Mouse (Mus musculus): ENCODE measurements around the gene Pde6d. TPM values are rescaled to one million over a fixed set of nuclear protein-coding genes. Genes with fewer than 3 reads are reported as not detected.

Pde6d gene
- 33.6 and 38.8 TPM in 2 replicates for total RNA-seq (2015)
- total RNA-seq (2017) = 14.3 and 17.2 TPM in 2 replicates

DNA sequence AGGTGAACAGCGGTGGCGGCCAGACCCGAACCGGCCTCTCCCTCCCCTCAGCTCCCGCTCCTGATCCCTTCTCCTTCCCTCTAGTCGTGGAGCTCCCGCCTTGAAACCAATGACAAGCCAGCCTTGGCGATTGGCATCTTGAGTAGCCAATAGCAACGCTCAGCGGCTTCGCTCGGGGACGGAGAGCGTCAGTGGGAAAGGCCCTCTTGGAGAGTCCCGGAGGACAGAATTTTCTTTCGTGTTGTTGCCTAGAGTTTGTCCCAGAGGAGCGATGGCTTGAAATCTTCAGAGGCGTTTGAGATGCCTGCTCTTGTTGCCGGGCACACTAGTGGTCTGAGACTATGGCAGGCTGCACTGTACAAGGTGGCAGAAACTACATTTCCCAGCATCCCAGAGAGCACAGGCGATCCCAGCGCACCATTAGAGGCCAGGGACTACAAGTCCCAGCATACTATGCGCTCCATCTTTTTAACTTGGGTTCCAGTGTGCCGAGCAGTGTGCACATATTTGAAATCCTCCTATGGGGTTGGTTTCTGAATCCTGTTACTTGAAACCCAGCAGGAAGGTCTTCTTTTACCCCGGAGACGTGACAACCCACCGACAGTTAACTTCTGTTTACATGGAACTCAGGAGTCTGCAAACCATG is at the start of gene Pde6d, which contains the start of gene Cops7b:
Gene Pde6d, minus strand, starts transcription at position 179 of the 646 bp plus-strand sequence.
Gene Cops7b, plus strand, starts transcription at position 454 of the 646 bp plus-strand sequence.
- peak; percentile 89 for ATAC-seq (ENCODE audit: poor library complexity, severe bottlenecking)

DNA sequence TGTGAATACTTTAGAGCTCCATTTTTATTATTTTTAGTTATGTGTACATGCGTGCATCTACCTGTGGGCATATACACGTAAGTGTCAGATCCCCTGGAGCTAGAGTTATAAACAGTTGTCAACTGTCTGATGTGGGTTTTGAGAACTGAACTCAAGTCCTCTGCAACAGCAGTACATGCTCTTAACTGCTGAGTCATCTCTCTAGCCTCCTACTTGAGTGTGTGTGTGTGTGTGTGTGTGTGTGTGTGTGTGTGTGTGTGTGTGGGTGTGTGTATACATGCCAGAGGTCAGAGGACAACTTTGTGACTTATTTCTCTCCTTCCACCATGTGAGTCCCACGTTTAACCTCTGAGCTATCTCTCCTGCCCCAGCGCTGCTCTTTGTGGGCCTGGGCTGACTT is 48.1 kb upstream of the Pde6d start:
- ATAC-seq (ENCODE audit: poor library complexity, severe bottlenecking) = no peak

DNA sequence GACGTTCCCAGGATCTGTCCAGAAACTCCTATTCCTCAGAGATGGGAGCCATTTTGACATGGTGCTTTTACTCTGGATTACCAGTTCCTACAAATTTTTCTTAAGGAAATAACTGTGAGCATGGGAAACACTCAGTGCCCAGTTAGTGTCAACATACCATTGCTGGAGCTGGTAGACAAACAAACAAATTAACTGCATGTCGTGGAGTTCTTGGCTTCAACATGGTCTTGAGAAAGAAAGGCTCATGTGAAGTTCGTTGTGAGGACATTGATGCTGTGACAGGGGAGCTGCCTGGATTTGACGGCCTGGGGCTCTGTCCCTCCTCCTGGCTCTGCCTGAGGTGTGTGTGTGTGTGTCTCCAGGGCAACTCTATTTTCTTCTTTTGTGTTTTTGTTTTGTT is 47.5 kb upstream of the Pde6d start:
- ATAC-seq (ENCODE audit: poor library complexity, severe bottlenecking) = no peak

DNA sequence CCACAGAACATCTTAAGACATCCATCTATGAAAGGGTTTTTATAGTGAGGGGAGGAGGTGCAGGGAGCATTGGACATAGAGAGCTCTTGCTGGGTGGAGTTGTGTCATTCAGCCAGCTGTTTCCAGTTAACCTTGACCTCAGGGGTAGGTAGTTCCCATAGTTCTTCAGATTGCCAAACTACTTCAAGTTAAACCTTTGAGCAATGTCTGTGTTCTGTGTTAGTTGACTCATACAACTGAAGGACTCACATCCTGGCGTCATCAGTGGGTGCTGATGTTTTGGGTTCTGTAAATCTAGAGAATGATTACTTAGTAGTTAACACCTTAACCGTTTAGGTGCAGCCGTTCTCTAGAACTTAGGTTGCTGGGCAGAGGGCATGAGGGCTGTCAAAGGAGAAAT is 45.8 kb upstream of the Pde6d start:
- ATAC-seq (ENCODE audit: poor library complexity, severe bottlenecking) = no peak

DNA sequence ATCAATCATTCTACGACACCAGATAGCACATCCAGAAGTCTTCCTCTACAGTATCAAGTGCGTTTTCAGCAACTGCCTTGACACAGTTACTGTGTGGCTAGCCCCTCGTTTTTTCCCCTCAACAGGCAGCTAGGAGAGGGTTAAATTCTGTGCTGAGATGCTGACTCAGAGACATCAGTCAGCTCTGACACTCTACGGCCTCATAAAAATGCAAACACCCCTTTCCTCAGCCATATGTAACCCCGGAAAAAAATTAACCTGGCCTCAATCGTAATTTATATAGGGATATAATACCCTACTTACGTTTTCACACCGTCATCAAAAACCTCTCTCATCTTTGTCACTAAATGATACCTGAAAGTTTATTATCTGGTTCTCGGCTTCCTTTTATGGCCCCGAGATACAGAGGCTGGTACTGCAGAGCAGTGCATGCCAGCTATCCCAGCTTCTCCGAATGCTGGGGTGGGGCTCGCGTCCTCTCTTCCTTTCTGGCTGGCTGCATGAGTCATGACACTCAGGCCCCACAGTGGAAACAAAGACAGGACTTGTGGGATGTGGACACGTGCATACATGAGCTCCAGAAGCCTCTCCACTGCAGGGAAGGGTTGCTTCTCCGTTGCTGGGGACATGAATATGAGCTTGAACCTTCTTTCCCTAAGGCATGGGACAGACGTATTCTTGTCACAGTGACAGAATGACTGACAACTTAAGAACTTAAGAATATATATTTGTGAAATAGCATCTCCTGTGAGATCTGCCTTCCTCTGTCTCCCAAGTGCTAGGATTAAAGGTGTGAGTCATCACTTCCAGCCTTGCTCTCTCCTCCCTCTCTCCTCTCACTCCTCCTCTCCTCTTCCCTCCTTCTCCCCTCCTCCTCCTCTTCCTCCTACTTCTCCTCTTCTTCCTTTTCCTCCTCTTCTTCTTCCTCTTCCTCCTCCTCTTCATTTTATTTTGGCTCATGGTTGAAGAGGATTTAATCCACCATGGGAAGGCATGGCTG is 40.9 kb upstream of the Pde6d start:
- no peak for ATAC-seq (ENCODE audit: poor library complexity, severe bottlenecking)

DNA sequence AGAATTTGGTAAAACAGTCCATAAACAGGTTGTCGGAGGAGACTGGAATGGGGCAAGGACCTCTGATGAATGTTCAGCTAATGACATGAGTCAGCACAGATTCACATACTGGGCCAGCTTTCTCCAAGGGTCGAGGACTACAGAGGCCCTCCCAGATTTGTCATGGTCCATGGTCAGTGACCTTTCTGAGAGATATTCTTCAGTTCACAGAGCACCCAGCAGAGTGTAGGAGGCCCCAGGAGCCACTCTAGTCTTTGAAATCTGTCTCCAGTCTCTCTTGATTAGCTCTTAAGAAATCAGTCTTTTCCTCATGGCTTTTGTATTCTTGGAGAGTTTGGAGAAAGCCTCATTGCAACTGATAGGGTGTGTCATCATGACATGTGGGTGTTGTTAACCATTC is 39.9 kb upstream of the Pde6d start:
- ATAC-seq (ENCODE audit: poor library complexity, severe bottlenecking) = no peak

DNA sequence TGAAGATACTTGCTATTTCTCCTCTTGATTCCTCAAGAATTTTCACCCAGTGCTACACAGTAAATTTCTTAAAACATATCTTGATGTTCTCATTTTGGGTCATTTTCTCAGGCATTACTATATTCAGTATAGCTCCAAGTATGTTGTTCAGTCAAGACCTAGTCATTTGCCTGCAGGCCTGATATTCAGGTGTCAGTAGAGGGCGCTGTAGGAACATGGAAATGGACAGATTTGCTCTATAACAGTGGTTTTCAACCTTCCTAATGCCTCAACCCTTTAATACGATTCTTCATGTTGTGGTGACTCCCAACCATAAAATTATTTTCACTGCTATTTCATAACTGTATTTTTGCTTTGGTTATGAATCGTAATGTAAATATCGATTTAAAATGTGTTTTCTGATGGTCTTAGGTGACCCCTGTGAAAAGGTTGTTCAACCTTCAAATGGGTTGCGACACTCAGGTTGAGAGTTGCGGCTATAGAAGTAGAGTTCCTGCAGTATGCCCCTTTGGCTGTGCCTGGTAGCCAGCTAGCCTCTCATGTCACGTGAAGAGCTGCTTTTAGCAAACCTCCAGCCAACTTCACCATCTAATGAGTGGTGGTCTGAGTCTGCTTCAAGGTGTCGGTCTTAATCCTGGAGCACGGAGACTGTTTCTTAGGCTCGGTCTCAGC is 36.2 kb upstream of the Pde6d start:
- no peak; the same call in 1 of the 2 replicates for ATAC-seq (ENCODE audit: poor library complexity, severe bottlenecking)

DNA sequence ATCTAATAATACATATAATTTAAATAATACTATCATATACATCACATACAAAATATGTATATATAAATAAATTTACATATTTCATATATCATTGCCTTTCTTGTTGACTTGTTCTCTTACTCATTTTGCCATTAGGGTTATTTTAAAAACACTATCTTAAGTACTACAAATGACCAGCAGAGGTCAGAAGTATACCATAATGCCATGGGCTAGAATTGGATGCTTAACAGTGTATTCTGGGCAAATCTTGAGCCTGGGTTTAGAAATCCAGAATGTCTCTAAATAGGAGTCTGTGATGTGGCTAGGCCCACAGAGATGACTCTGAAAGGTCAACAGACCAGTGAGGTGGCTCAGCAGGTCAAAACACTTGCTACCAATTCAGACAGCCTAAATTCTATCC is 31.8 kb upstream of the Pde6d start:
- no peak for ATAC-seq (ENCODE audit: poor library complexity, severe bottlenecking)

DNA sequence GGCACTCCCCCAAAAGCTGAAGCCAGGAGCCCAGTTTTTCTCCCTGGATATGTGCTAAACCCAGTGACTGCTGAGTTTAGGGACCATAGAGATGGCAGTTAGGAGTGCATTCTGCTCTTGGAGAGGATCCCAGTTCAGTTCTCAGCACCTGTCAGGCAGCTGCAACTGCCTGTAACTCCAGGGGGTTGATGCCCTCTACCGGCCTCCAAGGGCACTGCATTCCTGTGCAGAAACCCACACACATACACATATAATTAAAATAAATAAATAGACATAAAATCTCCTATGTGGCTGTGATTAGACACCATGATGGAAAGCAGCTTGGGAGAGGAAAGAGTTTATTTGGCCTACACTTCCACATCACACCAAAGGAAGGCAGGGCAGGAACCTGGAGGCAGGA is 29.7 kb upstream of the Pde6d start:
- ATAC-seq (ENCODE audit: poor library complexity, severe bottlenecking) = no peak

DNA sequence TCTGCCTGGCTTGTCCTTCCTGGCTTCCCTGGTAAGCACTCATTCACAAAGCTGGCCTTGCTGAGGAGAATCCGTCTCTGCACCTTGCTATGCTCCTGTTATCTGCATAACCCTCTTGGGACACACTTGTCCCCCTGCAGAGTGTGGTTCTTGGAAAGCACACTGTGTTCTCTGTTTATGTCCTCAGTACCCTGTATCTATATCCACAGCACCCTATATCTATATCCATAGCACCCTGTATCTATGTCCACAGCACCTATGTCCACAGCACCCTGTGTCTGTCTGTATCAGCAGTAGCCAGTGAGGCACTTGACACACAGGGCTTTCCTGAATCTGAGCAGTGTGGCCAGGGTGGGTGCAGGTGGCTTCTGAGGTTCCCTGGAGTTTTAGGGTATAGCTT is 28.5 kb upstream of the Pde6d start:
- no peak for ATAC-seq (ENCODE audit: poor library complexity, severe bottlenecking)

DNA sequence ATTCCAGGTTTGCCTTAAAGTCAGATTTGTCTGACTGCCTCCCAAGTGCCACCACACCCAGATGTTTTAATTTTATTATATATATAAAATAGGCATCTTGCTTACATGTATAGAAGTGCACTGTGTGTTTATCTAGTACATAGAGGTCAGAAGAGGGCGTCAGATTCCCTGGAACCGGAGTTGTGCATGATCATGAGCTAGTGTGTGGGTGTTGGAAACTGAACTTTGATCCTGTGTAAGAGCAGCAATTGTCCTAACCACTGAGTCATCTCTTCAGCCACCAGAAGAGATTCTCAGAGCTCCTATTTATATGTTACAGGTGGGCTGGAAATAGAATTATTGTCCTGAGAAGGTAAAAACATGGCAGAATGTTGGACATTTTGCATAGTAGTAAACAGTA is 17.7 kb upstream of the Pde6d start:
- ATAC-seq (ENCODE audit: poor library complexity, severe bottlenecking) = no peak

DNA sequence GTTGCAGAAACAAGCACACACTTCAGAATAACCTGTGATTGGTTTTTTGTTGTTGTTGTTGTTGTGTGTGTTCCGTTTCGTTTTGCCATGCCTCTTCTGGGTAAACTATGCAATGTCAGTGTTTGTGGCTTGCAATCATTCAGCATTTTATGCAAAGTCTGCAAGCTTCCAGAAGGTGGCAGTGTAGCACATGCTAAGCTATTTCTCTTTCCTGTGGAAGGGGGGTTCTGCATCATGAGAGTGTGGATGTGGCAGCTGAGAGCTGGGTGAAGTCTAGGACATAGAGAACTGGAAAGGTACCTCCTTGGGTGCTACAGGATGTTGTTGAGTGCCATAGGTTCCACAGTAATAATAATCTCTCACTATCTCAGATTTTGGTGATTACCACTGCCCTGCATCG is 16.1 kb upstream of the Pde6d start:
- ATAC-seq (ENCODE audit: poor library complexity, severe bottlenecking) = no peak

DNA sequence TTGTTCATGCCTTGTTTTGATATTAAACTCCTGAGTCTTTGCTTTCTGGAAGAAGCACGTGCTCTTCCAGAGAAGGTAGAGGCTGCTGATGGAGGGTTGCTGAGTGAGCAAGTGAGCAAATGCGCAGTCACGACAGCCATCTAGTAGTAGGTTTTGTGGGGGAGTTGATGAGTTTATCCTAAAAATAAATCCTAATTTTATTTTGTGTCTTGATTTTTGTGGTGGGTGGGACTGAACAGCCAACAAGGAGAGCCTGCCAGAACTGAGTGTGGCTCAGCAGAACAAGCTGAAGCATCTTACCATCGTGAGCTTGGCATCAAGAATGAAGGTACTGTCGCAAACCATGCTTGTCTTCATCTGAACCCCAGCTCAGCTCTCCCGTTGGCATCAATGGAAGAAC is 14.1 kb upstream of the Pde6d start:
- no peak for ATAC-seq (ENCODE audit: poor library complexity, severe bottlenecking)

DNA sequence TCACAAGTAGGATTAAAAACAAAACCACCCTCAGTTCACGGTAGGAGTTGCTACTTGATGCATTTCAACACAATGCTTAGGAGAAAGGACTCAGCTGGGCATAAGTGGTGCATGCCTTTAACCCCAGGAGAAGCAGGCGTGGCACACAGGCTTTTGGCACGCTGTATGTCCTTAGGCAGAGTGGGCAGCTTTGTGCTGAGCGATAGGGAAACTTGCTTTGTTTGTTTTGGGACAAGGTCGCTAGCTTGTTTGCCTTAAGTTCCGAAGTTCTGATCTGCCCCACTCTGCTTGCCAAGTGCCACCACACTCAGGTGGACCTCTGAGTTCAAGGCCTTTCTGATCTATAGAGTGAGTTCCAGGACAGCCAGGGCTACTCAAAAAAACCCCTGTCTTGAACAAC is 12.9 kb upstream of the Pde6d start:
- no peak for ATAC-seq (ENCODE audit: poor library complexity, severe bottlenecking)

DNA sequence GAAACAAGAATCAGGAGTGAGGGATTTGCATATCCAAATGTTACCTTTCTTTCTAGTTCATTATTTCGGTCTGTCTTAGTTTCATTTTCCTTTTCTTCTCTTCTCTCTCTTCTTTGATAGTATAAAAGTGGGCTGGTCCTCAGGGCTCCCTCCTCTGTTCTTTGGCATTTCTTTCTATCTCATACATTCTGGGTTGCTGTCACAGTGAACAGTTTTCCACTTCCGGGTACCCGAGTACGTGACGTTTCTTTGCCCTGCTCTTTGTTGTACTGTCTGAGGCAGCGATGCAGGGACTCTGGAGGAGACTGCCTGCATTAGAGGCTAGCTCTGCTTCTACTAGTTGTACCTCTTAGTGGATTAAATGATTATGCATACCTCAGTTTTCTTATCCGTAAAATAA is 12.1 kb upstream of the Pde6d start:
- no peak for ATAC-seq (ENCODE audit: poor library complexity, severe bottlenecking)

DNA sequence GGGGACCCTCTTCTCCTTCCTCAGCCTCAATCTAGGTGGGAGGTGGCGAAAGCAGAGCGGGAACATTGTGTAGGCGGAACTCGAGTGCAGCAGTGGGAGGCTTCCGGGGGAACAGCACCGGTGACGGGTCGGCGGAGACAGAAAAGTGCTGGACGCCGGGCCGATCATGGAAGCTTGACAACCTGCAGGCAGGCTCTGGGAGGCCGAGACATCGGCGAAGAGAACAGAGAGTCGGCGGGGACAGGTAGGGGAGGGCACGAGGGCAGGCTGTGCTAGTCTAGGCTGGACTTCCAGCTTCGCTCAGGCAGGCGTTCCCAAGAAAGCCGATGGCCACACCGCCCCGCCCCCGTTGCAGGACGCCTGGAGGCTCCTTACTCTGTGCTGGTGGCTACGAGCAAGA is 4.6 kb upstream of the Pde6d start:
- peak; percentile 73 for ATAC-seq (ENCODE audit: poor library complexity, severe bottlenecking)

DNA sequence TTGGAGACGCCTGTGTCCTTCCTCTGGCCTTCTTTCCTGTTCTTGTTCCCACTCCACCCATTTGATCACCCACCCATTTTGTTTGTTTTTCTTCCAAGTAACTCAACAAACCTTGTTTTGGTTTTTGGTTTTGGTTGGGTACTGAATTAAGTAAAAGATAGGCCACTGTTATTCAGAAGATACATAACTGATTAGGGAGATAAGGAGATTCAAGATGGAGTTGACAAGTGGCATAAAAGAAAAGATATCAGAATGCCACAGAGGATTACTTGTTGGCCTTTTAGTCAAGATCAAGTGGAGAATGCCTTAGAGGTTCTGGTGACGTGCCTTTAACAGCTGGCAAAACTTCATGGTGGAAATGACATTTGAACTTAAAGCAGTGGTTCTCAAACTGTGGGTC is 1.3 kb upstream of the Pde6d start:
- no peak for ATAC-seq (ENCODE audit: poor library complexity, severe bottlenecking)

DNA sequence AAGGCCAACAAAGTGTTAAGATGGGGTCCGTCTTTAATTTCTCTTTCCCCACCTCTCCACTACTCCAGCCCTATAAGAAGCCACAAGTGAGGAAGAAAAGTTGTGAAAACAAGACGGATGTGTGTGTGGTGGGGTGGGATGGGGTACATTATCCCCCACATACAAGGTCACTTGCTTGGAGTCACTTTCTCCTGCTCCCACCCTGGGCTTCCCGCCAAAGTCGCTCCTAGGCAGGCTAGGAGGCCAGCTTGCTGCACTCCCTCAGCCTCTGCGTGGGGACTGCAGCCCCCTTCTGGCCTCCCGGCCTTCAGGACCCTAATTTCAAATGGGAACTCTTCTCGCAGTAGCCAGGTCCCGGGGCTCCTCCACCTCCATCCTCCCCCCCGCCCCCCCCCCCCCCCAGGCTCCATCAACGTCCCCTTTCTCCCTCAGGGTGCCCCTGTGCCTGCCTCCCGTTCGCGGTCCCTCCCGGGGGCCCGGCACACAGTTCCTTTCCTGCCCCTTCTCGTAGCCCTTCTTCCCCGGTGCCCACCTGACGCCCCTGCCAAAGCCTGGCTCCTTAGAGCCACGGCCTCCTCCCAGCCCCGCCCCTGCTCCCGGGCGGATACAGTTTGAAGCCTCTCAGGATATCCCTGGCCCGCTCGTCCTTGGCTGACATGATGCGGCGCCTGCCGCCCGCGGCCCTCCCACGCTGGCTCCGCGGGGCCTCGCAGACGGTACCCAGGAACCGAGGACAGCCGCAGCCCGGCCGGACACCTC is 558 bp downstream of the Pde6d start:
- ATAC-seq (ENCODE audit: poor library complexity, severe bottlenecking) = peak; percentile 10

DNA sequence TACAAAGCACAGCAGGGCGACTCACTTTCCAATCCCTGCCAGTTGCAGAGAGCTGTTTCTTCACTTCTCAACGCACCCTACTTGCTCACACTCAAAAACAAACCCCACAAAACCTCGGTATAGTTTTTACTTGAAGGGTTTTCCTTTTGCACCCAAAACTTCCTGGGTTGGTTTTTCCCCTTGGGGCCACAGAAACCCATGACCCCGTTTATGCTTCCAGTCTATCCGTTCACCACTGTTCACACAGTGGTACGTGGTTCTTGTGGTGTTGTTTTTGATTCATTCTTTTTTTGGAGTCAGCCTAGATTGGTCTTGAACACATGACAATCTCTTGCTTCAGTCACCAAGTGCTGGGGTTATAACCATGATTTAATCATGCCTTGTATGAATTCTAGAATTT is 2.0 kb downstream of the Pde6d start:
- no peak for ATAC-seq (ENCODE audit: poor library complexity, severe bottlenecking)

DNA sequence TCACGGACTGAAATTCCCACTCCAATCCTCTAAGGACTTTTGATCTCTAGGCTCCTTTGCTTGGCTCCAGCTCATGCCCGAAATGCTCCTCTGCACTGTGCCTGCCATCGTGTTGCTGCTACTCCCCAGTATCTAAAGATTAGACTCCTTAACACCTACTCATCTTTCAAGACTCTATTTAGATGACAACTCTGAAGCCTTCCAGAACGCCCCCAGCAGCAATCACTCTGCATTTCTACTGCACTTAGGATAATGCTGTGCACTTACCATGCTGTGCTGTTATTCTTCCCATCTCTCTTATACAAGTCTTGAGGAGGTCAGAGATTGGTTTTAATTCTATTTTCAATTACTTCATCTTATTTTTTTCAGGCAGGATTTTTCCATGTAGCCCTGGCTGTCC is 10.5 kb downstream of the Pde6d start:
- no peak for ATAC-seq (ENCODE audit: poor library complexity, severe bottlenecking)

DNA sequence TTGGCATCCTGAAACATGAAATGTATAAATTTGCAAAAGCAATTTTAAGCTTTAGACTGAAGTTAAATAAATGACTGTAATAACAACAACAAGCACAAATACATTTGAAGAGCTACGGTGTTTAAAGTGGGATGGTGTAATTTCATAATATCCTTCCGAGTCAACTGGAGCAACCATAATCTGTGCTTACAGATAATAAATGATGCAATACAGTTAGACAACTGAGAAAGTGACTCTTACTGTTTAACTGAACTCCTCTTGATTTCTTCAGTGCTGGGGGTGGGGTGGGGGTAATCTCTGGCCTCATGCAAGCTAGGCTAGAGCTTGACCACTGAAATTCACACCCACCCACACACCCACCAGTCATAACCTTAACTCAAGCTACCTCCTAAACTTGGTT is 11.0 kb downstream of the Pde6d start:
- peak; percentile 75 for ATAC-seq (ENCODE audit: poor library complexity, severe bottlenecking)
